Mouse (Mus musculus): ENCODE data around the gene Pstk.
"Not testable (repeated sequence)": the region's sequence is repeated elsewhere in the genome, so short reads cannot be mapped to it uniquely, and the experiment has no call there.

Pstk gene

GRCm38 (mm10) chr7:131411941-131412270 is 41.0 kb downstream of the Pstk start:
- DNase-seq (ENCODE audit: low read depth, low spot score), result no peak

- not testable (repeated sequence) for DNase-seq (ENCODE audit: low read depth, low spot score)
Measured at GRCm38 (mm10) chr7:131416742-131417141, 45.8 kb downstream of the Pstk start.

GRCm38 (mm10) chr7:131417605-131418004 is 46.7 kb downstream of the Pstk start:
- no peak for DNase-seq (ENCODE audit: low read depth, low spot score)

GRCm38 (mm10) chr7:131424912-131425311 is 54.0 kb downstream of the Pstk start:
- no peak for DNase-seq (ENCODE audit: low read depth, low spot score)

GRCm38 (mm10) chr7:131427331-131427730 is 56.4 kb downstream of the Pstk start:
- no peak for DNase-seq (ENCODE audit: low read depth, low spot score)

GRCm38 (mm10) chr7:131432244-131432643 is 61.3 kb downstream of the Pstk start:
- DNase-seq (ENCODE audit: low read depth, low spot score), result no peak

- DNase-seq (ENCODE audit: low read depth, low spot score), result no peak
Measured at GRCm38 (mm10) chr7:131434276-131434675, 63.3 kb downstream of the Pstk start.

GRCm38 (mm10) chr7:131437051-131437450 is 66.1 kb downstream of the Pstk start:
- no peak for DNase-seq (ENCODE audit: low read depth, low spot score)

All from skeletal muscle tissue, adult 2 months (tissue).